Comparison of ENCODE assay signal across 23 mouse cellular contexts in the genomic region with DNA sequence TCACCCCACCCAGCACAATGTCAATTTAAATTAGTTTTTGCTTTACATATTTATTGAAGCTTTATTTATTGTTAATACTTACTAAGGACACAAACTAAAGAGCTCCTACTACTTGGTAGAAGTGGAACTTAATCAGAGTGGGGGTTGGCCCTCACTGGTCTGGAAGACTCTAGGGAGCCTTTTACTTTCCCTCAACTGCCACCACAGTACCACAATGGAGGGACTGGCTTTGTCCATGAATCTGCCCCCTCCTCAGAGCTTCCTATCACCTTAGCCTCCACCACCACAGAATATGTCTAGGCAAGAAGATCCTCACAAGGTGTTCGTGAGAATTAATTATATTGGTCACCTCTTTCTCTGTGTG.
A peak's percentile ranks its signal among the peaks of the same experiment; 100 is the strongest.
DNase-seq lines count a peak whose midpoint lies in the region; ATAC-seq lines count a peak whose summit lies in the region.
"Had no signal": no experiment of that assay in that cellular context is flagged by ENCODE, and none has a peak within 500 bp of the region (broad histone marks: within the 10 kb centered on the region; RNA-seq: fewer than 3 reads in every experiment).

No protein-coding gene starts in this region.

- 93% methylated on average over 1 of the region's 1 CpGs for whole genome bisulfite sequencing in hindbrain, embryonic 10.5 days
- 71% methylated on average over 1 of the region's 1 CpGs for WGBS in hindbrain, embryonic 16.5 days
- WGBS in neural tube, embryonic 12.5 days, result 75% methylated on average over 1 of the region's 1 CpGs
- 65% methylated on average over 1 of the region's 1 CpGs for WGBS in forebrain, embryonic 16.5 days
- 90% methylated on average over 1 of the region's 1 CpGs for WGBS in neural tube, embryonic 13.5 days
- WGBS in heart, embryonic 11.5 days (ENCODE audit: insufficient replicate concordance), result 77% methylated on average over 1 of the region's 1 CpGs

- H3K27ac ChIP-seq in hindbrain, embryonic 10.5 days, result peak overlapping the region; percentile 54; the same call in 1 of the 2 replicates
- no peak overlapping the region for H3K27ac ChIP-seq in hindbrain, embryonic 16.5 days (ENCODE audit: low read depth, low read length)
- H3K27ac ChIP-seq in neural tube, embryonic 12.5 days, result no peak overlapping the region
- H3K27ac ChIP-seq in forebrain, embryonic 16.5 days (ENCODE audit: low read length), result peak overlapping the region; percentile 28; the same call in 1 of the 2 replicates
- H3K27ac ChIP-seq in neural tube, embryonic 13.5 days (replicated peaks), result no peak overlapping the region
- no peak overlapping the region for H3K27ac ChIP-seq in heart, embryonic 11.5 days (ENCODE audit: low read depth, low read length)
- H3K27ac ChIP-seq: kidney, postnatal 0 days; limb, embryonic 15.5 days; liver, embryonic 15.5 days; lung, embryonic 15.5 days had no signal

- no peak overlapping the region for H3K4me2 ChIP-seq in hindbrain, embryonic 16.5 days (ENCODE audit: low read length)
- H3K4me2 ChIP-seq in neural tube, embryonic 12.5 days (replicated peaks), result no peak overlapping the region
- H3K4me2 ChIP-seq in forebrain, embryonic 16.5 days (ENCODE audit: low read length), result no peak overlapping the region
- no peak overlapping the region for H3K4me2 ChIP-seq in neural tube, embryonic 13.5 days
- no peak overlapping the region for H3K4me2 ChIP-seq in heart, embryonic 11.5 days
- H3K4me2 ChIP-seq: limb, embryonic 15.5 days; liver, embryonic 15.5 days; lung, embryonic 15.5 days had no signal

- H3K4me1 ChIP-seq in hindbrain, embryonic 10.5 days (replicated peaks), result peaks cover 19% of the 10 kb centered on the region
- peaks cover 5% of the 10 kb centered on the region; the same call in 1 of the 2 replicates for H3K4me1 ChIP-seq in hindbrain, embryonic 16.5 days (ENCODE audit: control insufficient read depth, insufficient read depth, low read depth, low read length)
- H3K4me1 ChIP-seq in neural tube, embryonic 12.5 days, result peaks cover 13% of the 10 kb centered on the region; the same call in 1 of the 2 replicates
- peaks cover 19% of the 10 kb centered on the region for H3K4me1 ChIP-seq in forebrain, embryonic 16.5 days (replicated peaks; ENCODE audit: control insufficient read depth, insufficient read depth, low read length)
- peaks cover 16% of the 10 kb centered on the region for H3K4me1 ChIP-seq in neural tube, embryonic 13.5 days (replicated peaks)
- H3K4me1 ChIP-seq in heart, embryonic 11.5 days (ENCODE audit: control insufficient read depth, insufficient read depth, low read length), result no peaks in the 10 kb centered on the region
- H3K4me1 ChIP-seq: limb, embryonic 15.5 days; liver, embryonic 15.5 days; lung, embryonic 15.5 days had no signal

- H3K27me3 ChIP-seq in hindbrain, embryonic 10.5 days (ENCODE audit: insufficient read depth, poor library complexity, severe bottlenecking), result 0 out of 2 replicates have a peak, but pooled peaks cover 4% of the 10 kb centered on the region
- no peaks in the 10 kb centered on the region for H3K27me3 ChIP-seq in hindbrain, embryonic 16.5 days (replicated peaks; ENCODE audit: control insufficient read depth, insufficient read depth, low read length)
- no peaks in the 10 kb centered on the region for H3K27me3 ChIP-seq in neural tube, embryonic 12.5 days (replicated peaks)
- no peaks in the 10 kb centered on the region for H3K27me3 ChIP-seq in forebrain, embryonic 16.5 days (replicated peaks; ENCODE audit: control insufficient read depth, insufficient read depth, low read length)
- no peaks in the 10 kb centered on the region; the same call in 1 of the 2 replicates for H3K27me3 ChIP-seq in neural tube, embryonic 13.5 days
- no peaks in the 10 kb centered on the region for H3K27me3 ChIP-seq in heart, embryonic 11.5 days (ENCODE audit: control insufficient read depth, insufficient read depth, low read length)
- H3K27me3 ChIP-seq: limb, embryonic 15.5 days; liver, embryonic 15.5 days; lung, embryonic 15.5 days had no signal

- no peaks in the 10 kb centered on the region for H3K36me3 ChIP-seq in hindbrain, embryonic 10.5 days
- H3K36me3 ChIP-seq in hindbrain, embryonic 16.5 days (ENCODE audit: control insufficient read depth, insufficient read depth, low read length), result no peaks in the 10 kb centered on the region
- no peaks in the 10 kb centered on the region for H3K36me3 ChIP-seq in neural tube, embryonic 12.5 days
- H3K36me3 ChIP-seq in forebrain, embryonic 16.5 days (ENCODE audit: control insufficient read depth, insufficient read depth), result no peaks in the 10 kb centered on the region
- H3K36me3 ChIP-seq in neural tube, embryonic 13.5 days, result no peaks in the 10 kb centered on the region
- H3K36me3 ChIP-seq in heart, embryonic 11.5 days (ENCODE audit: control insufficient read depth, insufficient read depth, low read length), result no peaks in the 10 kb centered on the region
- H3K36me3 ChIP-seq: limb, embryonic 15.5 days; liver, embryonic 15.5 days; lung, embryonic 15.5 days had no signal

- ATAC-seq in hindbrain, embryonic 16.5 days, result no peak; the same call in 1 of the 2 replicates
- peak; percentile 17; the same call in 1 of the 2 replicates for ATAC-seq in neural tube, embryonic 12.5 days (ENCODE audit: low FRiP score, low read depth)
- ATAC-seq in forebrain, embryonic 16.5 days, result peak; percentile 64
- peak; percentile 41; the same call in 1 of the 2 replicates for ATAC-seq in neural tube, embryonic 13.5 days (ENCODE audit: low read depth)
- no peak for ATAC-seq in heart, embryonic 11.5 days (replicated peaks; ENCODE audit: insufficient number of reproducible peaks, low FRiP score, low TSS enrichment)
- ATAC-seq: inflammation-experienced regulatory T-cells, adult 6 months had no signal

- no peak overlapping the region for H3K9ac ChIP-seq in hindbrain, embryonic 16.5 days (ENCODE audit: low read depth, low read length)
- no peak overlapping the region for H3K9ac ChIP-seq in neural tube, embryonic 12.5 days
- H3K9ac ChIP-seq in forebrain, embryonic 16.5 days (replicated peaks; ENCODE audit: low read depth, low read length), result no peak overlapping the region
- H3K9ac ChIP-seq in neural tube, embryonic 13.5 days, result no peak overlapping the region
- no peak overlapping the region for H3K9ac ChIP-seq in heart, embryonic 11.5 days (ENCODE audit: low read depth, low read length)
- H3K9ac ChIP-seq: limb, embryonic 15.5 days; liver, embryonic 15.5 days; lung, embryonic 15.5 days had no signal

- no peak for DNase-seq in hindbrain, embryonic 10.5 days (ENCODE audit: low spot score)
- no peak for DNase-seq in neural tube, embryonic 10.5 days (ENCODE audit: extremely low spot score, low spot score)
- DNase-seq in right cerebral cortex, postnatal 36 days (ENCODE audit: low spot score in 2 of 2), result no peak
- DNase-seq: cerebellum, adult 11 months; cerebellum, adult 9-11 months; gastrocnemius, postnatal 25 days; heart, adult 18-20 months; kidney, adult 2 months; left cerebral cortex, postnatal 4 days; lung, postnatal 36 days; right cerebral cortex, postnatal 4 days; thymus, postnatal 14 days had no signal

- no peak overlapping the region for H3K4me3 ChIP-seq in hindbrain, embryonic 10.5 days
- H3K4me3 ChIP-seq in hindbrain, embryonic 16.5 days (ENCODE audit: low read length), result no peak overlapping the region
- no peak overlapping the region for H3K4me3 ChIP-seq in neural tube, embryonic 12.5 days
- H3K4me3 ChIP-seq in forebrain, embryonic 16.5 days (replicated peaks; ENCODE audit: low read length), result no peak overlapping the region
- no peak overlapping the region for H3K4me3 ChIP-seq in neural tube, embryonic 13.5 days
- H3K4me3 ChIP-seq in heart, embryonic 11.5 days (ENCODE audit: low read depth, low read length), result no peak overlapping the region
- H3K4me3 ChIP-seq: limb, embryonic 15.5 days; liver, embryonic 15.5 days; lung, embryonic 15.5 days; myocyte had no signal

- no peaks in the 10 kb centered on the region for H3K9me3 ChIP-seq in hindbrain, embryonic 10.5 days
- H3K9me3 ChIP-seq in hindbrain, embryonic 16.5 days (ENCODE audit: control insufficient read depth, low read length), result no peaks in the 10 kb centered on the region
- H3K9me3 ChIP-seq in neural tube, embryonic 12.5 days, result no peaks in the 10 kb centered on the region
- no peaks in the 10 kb centered on the region for H3K9me3 ChIP-seq in forebrain, embryonic 16.5 days (ENCODE audit: control insufficient read depth, low read length)
- no peaks in the 10 kb centered on the region for H3K9me3 ChIP-seq in neural tube, embryonic 13.5 days
- no peaks in the 10 kb centered on the region for H3K9me3 ChIP-seq in heart, embryonic 11.5 days (replicated peaks; ENCODE audit: control insufficient read depth, low read length)
- H3K9me3 ChIP-seq: limb, embryonic 15.5 days; liver, embryonic 15.5 days; lung, embryonic 15.5 days had no signal

Comparison
In these comparisons a context has a peak if more than half of its experiments do, and no peak if none do; other contexts are left out.
1. H3K27ac ChIP-seq: peak in hindbrain, embryonic 10.5 days (single experiment) and forebrain, embryonic 16.5 days (single experiment); none in hindbrain, embryonic 16.5 days (single experiment), neural tube, embryonic 12.5 days (single experiment), neural tube, embryonic 13.5 days (single experiment) and heart, embryonic 11.5 days (single experiment).
2. ATAC-seq: peak in neural tube, embryonic 12.5 days (single experiment), forebrain, embryonic 16.5 days (single experiment) and neural tube, embryonic 13.5 days (single experiment); none in hindbrain, embryonic 16.5 days (single experiment) and heart, embryonic 11.5 days (single experiment).